Mouse (Mus musculus) spleen, postnatal 14 days (tissue): Measurements from ENCODE around the gene Rasip1.

Experiments
- DNase-seq, 2 experiments: peaks; one replicate each; pipeline ENCODE4 v3.0.0; 2021 to 2022; ENCODE audit warnings: low spot score in 2 of 2

Gene Rasip1

GRCm38 (mm10) chr7:45685811-45686210 is 58.5 kb downstream of the Rasip1 start:
- no peak for DNase-seq

- DNase-seq, result no peak
These were observed 59.6 kb downstream of the Rasip1 start for GRCm38 (mm10) chr7:45686841-45687240.
